Mouse (Mus musculus) MEL-GATA-1-ER (cell line): Measurements from ENCODE around the gene Rpl13a.

ENCODE experiments used
- DNase-seq: peaks from one replicate; pipeline ENCODE4 v3.0.0-alpha.2; 2012; ENCODE audit warnings: low read depth; ENCODE audit errors: extremely low read depth

The Rpl13a gene

GRCm38 (mm10) chr7:45091001-45091990, 37.3 kb downstream of the Rpl13a start:
- DNase-seq, result peak; percentile 42

GRCm38 (mm10) chr7:45090251-45090977, 38.1 kb downstream of the Rpl13a start:
- DNase-seq, result peak; percentile 44

- no peak for DNase-seq
Observed at GRCm38 (mm10) chr7:45088597-45088996, 40.0 kb downstream of the Rpl13a start.

GRCm38 (mm10) chr7:45086084-45086483, 42.5 kb downstream of the Rpl13a start:
- DNase-seq, result no peak

- DNase-seq, result no peak
Observed at GRCm38 (mm10) chr7:45083300-45083890, 45.2 kb downstream of the Rpl13a start.

- DNase-seq, result no peak
Observed at GRCm38 (mm10) chr7:45082401-45083299, 45.9 kb downstream of the Rpl13a start.

- DNase-seq, result no peak
Observed at GRCm38 (mm10) chr7:45081016-45081415, 47.5 kb downstream of the Rpl13a start.

GRCm38 (mm10) chr7:45079856-45080255, 48.7 kb downstream of the Rpl13a start:
- peak; percentile 48 for DNase-seq

GRCm38 (mm10) chr7:45078513-45078912, 50.0 kb downstream of the Rpl13a start:
- peak; percentile 41 for DNase-seq

GRCm38 (mm10) chr7:45077829-45078228, 50.7 kb downstream of the Rpl13a start:
- DNase-seq, result no peak

- no peak for DNase-seq
Observed at GRCm38 (mm10) chr7:45077322-45077721, 51.2 kb downstream of the Rpl13a start.

GRCm38 (mm10) chr7:45076501-45076900, 52.1 kb downstream of the Rpl13a start:
- no peak for DNase-seq
